Mouse (Mus musculus) thymus, adult 2 months (tissue): Measurements from ENCODE around the gene Dnah17.

Experiments used
- CTCF ChIP-seq: fragments of 200-500 bp; IDR thresholded peaks from 2 replicates; pipeline ENCODE4 v1.5.1; 2012; ENCODE audit warnings: mild to moderate bottlenecking, control low read depth, low read length, moderate library complexity, borderline replicate concordance; ENCODE audit not compliant: control insufficient read depth, poor library complexity, insufficient read depth; ENCODE audit errors: extremely low read depth
- POLR2A ChIP-seq: fragments of 200-500 bp; IDR thresholded peaks from 2 replicates; pipeline ENCODE4 v1.6.1; 2012; ENCODE audit warnings: mild to moderate bottlenecking, low read length, control low read depth, moderate library complexity; ENCODE audit not compliant: control insufficient read depth, poor library complexity, insufficient read depth; ENCODE audit errors: extremely low read depth

DNA sequence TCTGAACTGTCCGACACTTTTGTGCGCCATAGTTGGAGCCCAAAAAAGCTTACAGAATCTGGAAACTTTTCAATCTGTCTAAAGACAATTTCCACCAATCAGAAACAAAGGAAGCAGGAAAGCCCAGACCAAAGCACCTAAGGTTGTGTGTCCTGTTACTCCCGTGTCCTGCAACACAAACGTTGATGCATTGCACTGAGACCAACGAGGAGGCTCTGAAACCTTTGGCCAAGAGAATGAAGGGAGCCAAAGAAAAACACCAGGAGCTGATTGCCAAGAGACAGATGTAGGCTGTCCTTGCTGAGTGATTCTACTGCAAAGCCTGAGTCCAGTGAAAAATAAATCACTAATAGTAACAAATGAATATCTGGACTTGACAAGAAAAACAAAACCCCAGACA is 156.9 kb downstream of the Dnah17 start:
- no peak for TF ChIP-seq CTCF
- TF ChIP-seq POLR2A: no peak
